Mouse (Mus musculus) gastrocnemius, postnatal 36 days (tissue): Measurements from ENCODE around the gene Tfap2a. TPM values are rescaled to one million over a fixed set of nuclear protein-coding genes. Genes with fewer than 3 reads are reported as not detected.

Experiments used
- DNase-seq, 2 experiments: peaks; one replicate each; pipeline ENCODE4 v3.0.0; 2022
- intact Hi-C: fragments of 180-260 bp; cut with DNase I; formaldehyde crosslinking; loops from one replicate; pipeline ENCODE4 v1.15.1; 2025
- total RNA-seq, 2 experiments: library from RNA; stranded (reverse); gene quantifications; 2 replicates each; pipeline ENCODE4 v1.2.3; 2021

Gene Tfap2a
- total RNA-seq, 2 experiments from 2014 or later, result not detected

- intact Hi-C loops, result no loop called here
- DNase-seq, result no peak
These were observed 52.4 kb downstream of the Tfap2a start for GRCm38 (mm10) chr13:40685790-40686189.

- no peak for DNase-seq
- intact Hi-C loops, result no loop called here
These were observed 61.4 kb downstream of the Tfap2a start for GRCm38 (mm10) chr13:40676730-40677129.

Other genes with a start within 250 kb of the Tfap2a start
- 1 to 10 TPM; 6.4 to 6.5 TPM for gene Gcnt2, start 121.4 kb upstream of the Tfap2a start, total RNA-seq